Mouse (Mus musculus): ENCODE measurements around the gene Ctnnbl1.

Ctnnbl1 gene

GRCm38 (mm10) chr2:157795627-157796423, 58.6 kb downstream of the Ctnnbl1 start:
- peak in 1 of 2 experiments; percentile 42 for DNase-seq

- DNase-seq: no peak
Observed at GRCm38 (mm10) chr2:157799533-157799932, 62.3 kb downstream of the Ctnnbl1 start.

GRCm38 (mm10) chr2:157800288-157800687, 63.1 kb downstream of the Ctnnbl1 start:
- no peak for DNase-seq

- no peak for DNase-seq
Observed at GRCm38 (mm10) chr2:157800746-157801501, 63.7 kb downstream of the Ctnnbl1 start.

GRCm38 (mm10) chr2:157801505-157802357, 64.5 kb downstream of the Ctnnbl1 start:
- no peak for DNase-seq

- peak; percentile 66 to 78 for DNase-seq
Observed at GRCm38 (mm10) chr2:157802666-157803065, 65.5 kb downstream of the Ctnnbl1 start.

GRCm38 (mm10) chr2:157804388-157804787, 67.2 kb downstream of the Ctnnbl1 start:
- DNase-seq: no peak

- DNase-seq: no peak
Observed at GRCm38 (mm10) chr2:157805091-157805490, 67.9 kb downstream of the Ctnnbl1 start.

- no peak for DNase-seq
Observed at GRCm38 (mm10) chr2:157807076-157807475, 69.9 kb downstream of the Ctnnbl1 start.

GRCm38 (mm10) chr2:157807621-157808367, 70.6 kb downstream of the Ctnnbl1 start:
- no peak for DNase-seq

- DNase-seq: no peak
Observed at GRCm38 (mm10) chr2:157808368-157808923, 71.2 kb downstream of the Ctnnbl1 start.

- DNase-seq: peak in 1 of 2 experiments; percentile 1
Observed at GRCm38 (mm10) chr2:157809341-157809740, 72.1 kb downstream of the Ctnnbl1 start.

- no peak for DNase-seq
Observed at GRCm38 (mm10) chr2:157810749-157811148, 73.5 kb downstream of the Ctnnbl1 start.

GRCm38 (mm10) chr2:157813121-157813520, 75.9 kb downstream of the Ctnnbl1 start:
- peak in 1 of 2 experiments; percentile 2 for DNase-seq

GRCm38 (mm10) chr2:157814116-157814964, 77.1 kb downstream of the Ctnnbl1 start:
- DNase-seq: peak; percentile 1 to 2

- DNase-seq: no peak
Observed at GRCm38 (mm10) chr2:157814965-157815283, 77.7 kb downstream of the Ctnnbl1 start.

GRCm38 (mm10) chr2:157817672-157818071, 80.5 kb downstream of the Ctnnbl1 start:
- DNase-seq: peak; percentile 0 to 2

GRCm38 (mm10) chr2:157818576-157819320, 81.5 kb downstream of the Ctnnbl1 start:
- DNase-seq: peak in 1 of 2 experiments; percentile 2

GRCm38 (mm10) chr2:157819401-157819800, 82.2 kb downstream of the Ctnnbl1 start:
- DNase-seq: no peak

- peak in 1 of 2 experiments; percentile 0 for DNase-seq
Observed at GRCm38 (mm10) chr2:157821259-157821658, 84.1 kb downstream of the Ctnnbl1 start.
